Mouse (Mus musculus): ENCODE results near the gene Gdf15. TPM values are rescaled to one million over a fixed set of nuclear protein-coding genes. Genes with fewer than 3 reads are reported as not detected.
A peak's percentile ranks its signal among the peaks of the same experiment; 100 is the strongest.
"Not testable (repeated sequence)": the region's sequence is repeated elsewhere in the genome, so short reads cannot be mapped to it uniquely, and the experiment has no call there.

Gdf15 gene
- polyA plus RNA-seq, 1 experiment from 2014 or later: 4.3 TPM

GRCm38 (mm10) chr8:70596775-70597416, 35.4 kb downstream of the Gdf15 start:
- Histone ChIP-seq H3K9me3 (replicated peaks) (no peaks in the 10 kb centered on the region), H3K27me3 (no peaks in the 10 kb centered on the region), H3K9ac (no peak overlapping the region), H3K4me1 (replicated peaks) (peaks cover 98% of the 10 kb centered on the region), H3K36me3 (replicated peaks) (peaks cover 34% of the 10 kb centered on the region), H3K27ac (replicated peaks) (no peak overlapping the region), H3K4me2 (no peak overlapping the region), H3K4me3 (replicated peaks) (no peak overlapping the region)
- WGBS (ENCODE audit: insufficient replicate concordance): 80% methylated on average over 17 of the region's 17 CpGs
- ATAC-seq (ENCODE audit: insufficient read depth): no peak

DNA sequence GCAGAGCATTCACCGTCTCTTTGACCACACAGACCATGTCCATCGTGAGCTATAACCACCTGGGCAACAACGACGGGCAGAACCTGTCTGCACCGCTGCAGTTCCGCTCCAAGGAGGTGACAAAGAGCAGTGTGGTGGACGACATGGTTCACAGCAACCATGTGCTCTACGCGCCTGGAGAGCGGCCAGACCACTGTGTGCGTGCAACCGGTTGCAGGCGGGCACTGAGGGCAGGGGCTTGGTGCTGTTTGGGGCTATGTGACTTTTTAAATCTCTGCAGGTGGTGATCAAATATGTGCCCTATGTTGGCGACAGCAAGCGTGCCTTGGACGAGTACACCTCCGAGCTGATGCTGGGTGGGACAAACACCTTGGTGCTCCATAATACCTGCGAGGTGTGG, 36.0 kb downstream of the Gdf15 start:
- H3K4me2 ChIP-seq: no peak overlapping the region; the same call in 1 of the 2 replicates
- no peak overlapping the region for H3K4me3 ChIP-seq (replicated peaks)
- WGBS (ENCODE audit: insufficient replicate concordance): 85% methylated on average over 18 of the region's 18 CpGs
- H3K9me3 ChIP-seq (replicated peaks): no peaks in the 10 kb centered on the region
- H3K27me3 ChIP-seq: no peaks in the 10 kb centered on the region
- ATAC-seq (ENCODE audit: insufficient read depth): no peak
- peaks cover 94% of the 10 kb centered on the region for H3K4me1 ChIP-seq (replicated peaks)
- no peak overlapping the region for H3K27ac ChIP-seq (replicated peaks)
- peaks cover 41% of the 10 kb centered on the region for H3K36me3 ChIP-seq (replicated peaks)
- no peak overlapping the region for H3K9ac ChIP-seq

GRCm38 (mm10) chr8:70595811-70596210, 36.4 kb downstream of the Gdf15 start:
- H3K9me3 ChIP-seq (replicated peaks): no peaks in the 10 kb centered on the region

GRCm38 (mm10) chr8:70594621-70595564, 37.4 kb downstream of the Gdf15 start:
- WGBS (ENCODE audit: insufficient replicate concordance): 12% methylated on average over 82 of the region's 82 CpGs
- no peaks in the 10 kb centered on the region for H3K27me3 ChIP-seq
- peak overlapping the region; percentile 99 for H3K4me2 ChIP-seq
- H3K4me1 ChIP-seq (replicated peaks): peaks cover 81% of the 10 kb centered on the region
- no peaks in the 10 kb centered on the region for H3K9me3 ChIP-seq (replicated peaks)
- peak overlapping the region; percentile 65 for H3K4me3 ChIP-seq (replicated peaks)
- H3K9ac ChIP-seq: peak overlapping the region; percentile 60
- H3K36me3 ChIP-seq (replicated peaks): peaks cover 53% of the 10 kb centered on the region
- peak overlapping the region; percentile 76 for H3K27ac ChIP-seq (replicated peaks)
- peak; percentile 4; the same call in 1 of the 2 replicates for ATAC-seq (ENCODE audit: insufficient read depth)

More at GRCm38 (mm10) chr8:70595811-70596210, 36.4 kb downstream of the Gdf15 start:
- WGBS (ENCODE audit: insufficient replicate concordance): 86% methylated on average over 12 of the region's 12 CpGs
- H3K27ac ChIP-seq (replicated peaks): no peak overlapping the region
- H3K27me3 ChIP-seq: no peaks in the 10 kb centered on the region
- H3K4me1 ChIP-seq (replicated peaks): peaks cover 90% of the 10 kb centered on the region
- peaks cover 44% of the 10 kb centered on the region for H3K36me3 ChIP-seq (replicated peaks)
- no peak overlapping the region for H3K9ac ChIP-seq
- ATAC-seq (ENCODE audit: insufficient read depth): no peak
- H3K4me3 ChIP-seq (replicated peaks): no peak overlapping the region
- H3K4me2 ChIP-seq: peak overlapping the region; percentile 99; the same call in 1 of the 2 replicates

DNA sequence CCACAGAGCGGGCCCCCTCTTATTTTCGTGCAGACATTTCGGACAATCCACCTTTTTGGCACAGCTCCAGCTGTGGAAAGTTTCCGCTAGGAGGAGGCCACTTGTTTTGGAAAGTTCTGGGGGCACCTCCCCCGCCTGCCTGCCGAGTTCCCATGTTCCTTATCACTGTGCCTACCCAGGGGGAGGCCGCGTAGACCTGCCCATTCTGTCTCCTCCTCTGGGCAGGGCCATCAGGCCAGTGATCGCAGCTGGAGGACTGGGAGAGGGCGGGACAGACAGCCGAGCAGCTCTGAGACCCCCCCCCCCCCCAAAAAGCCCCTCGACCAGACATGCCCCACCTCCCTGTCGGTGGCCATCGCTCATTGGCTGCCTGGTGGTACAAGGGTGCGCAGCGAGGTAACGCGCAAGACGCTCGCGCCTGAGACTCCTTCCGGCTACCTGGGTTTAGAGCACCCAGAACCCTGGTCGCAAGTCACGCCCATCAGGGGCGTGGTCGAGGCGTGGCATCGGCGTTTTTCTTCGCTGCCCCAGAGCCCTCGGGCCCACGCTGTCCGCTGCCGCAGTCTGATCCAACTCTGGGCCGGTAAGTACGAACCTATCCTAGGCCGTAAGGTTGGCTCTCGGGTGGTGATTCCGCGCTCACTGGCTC, 38.2 kb downstream of the Gdf15 start, which contains the start of gene Isyna1:
Gene Isyna1, plus strand, starts transcription at position 413 of the 649 bp plus-strand sequence.
- under 1% methylated on average over 40 of the region's 40 CpGs for WGBS (ENCODE audit: insufficient replicate concordance)
- Histone ChIP-seq H3K27me3 (no peaks in the 10 kb centered on the region), H3K4me1 (replicated peaks) (peaks cover 73% of the 10 kb centered on the region), H3K27ac (replicated peaks) (peak within 1 kb of the TSS; percentile 76), H3K36me3 (replicated peaks) (peaks cover 57% of the 10 kb centered on the region), H3K4me2 (peak within 1 kb of the TSS; percentile 99), H3K9ac (peak within 1 kb of the TSS; percentile 60), H3K4me3 (replicated peaks) (peak within 1 kb of the TSS; percentile 65), H3K9me3 (replicated peaks) (no peaks in the 10 kb centered on the region)
- ATAC-seq (ENCODE audit: insufficient read depth): peak; percentile 86

DNA sequence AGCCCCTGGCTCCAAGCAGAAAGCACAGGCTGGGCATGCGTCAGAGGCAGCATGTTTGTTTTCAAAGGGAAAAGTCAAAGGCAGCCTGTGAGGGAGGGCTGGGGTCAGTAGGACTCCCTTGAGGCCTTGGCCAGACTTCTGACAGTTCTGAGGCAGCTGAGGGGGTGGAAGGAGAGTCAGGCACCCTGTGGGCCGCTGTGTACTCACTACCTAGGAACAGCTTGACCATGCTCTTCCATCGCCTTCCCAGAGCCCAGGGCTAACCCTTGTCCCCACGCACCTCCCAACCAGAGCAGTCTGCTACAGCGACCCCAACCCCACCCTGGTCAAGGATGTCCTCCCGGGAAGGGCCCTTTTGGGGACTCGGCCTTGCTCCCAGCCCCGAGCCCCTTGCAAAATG, 39.1 kb downstream of the Gdf15 start:
- 70% methylated on average over 8 of the region's 8 CpGs for WGBS (ENCODE audit: insufficient replicate concordance)
- no peaks in the 10 kb centered on the region for H3K9me3 ChIP-seq (replicated peaks)
- peak overlapping the region; percentile 76 for H3K27ac ChIP-seq (replicated peaks)
- H3K4me2 ChIP-seq: peak overlapping the region; percentile 99
- no peak for ATAC-seq (ENCODE audit: insufficient read depth)
- no peaks in the 10 kb centered on the region for H3K27me3 ChIP-seq
- peaks cover 57% of the 10 kb centered on the region for H3K36me3 ChIP-seq (replicated peaks)
- no peak overlapping the region for H3K4me3 ChIP-seq (replicated peaks)
- H3K9ac ChIP-seq: no peak overlapping the region
- H3K4me1 ChIP-seq (replicated peaks): peaks cover 64% of the 10 kb centered on the region

- WGBS (ENCODE audit: insufficient replicate concordance): 89% methylated on average over 12 of the region's 12 CpGs
- no peaks in the 10 kb centered on the region for H3K9me3 ChIP-seq (replicated peaks)
- H3K4me1 ChIP-seq (replicated peaks): peaks cover 49% of the 10 kb centered on the region
- H3K4me3 ChIP-seq (replicated peaks): no peak overlapping the region
- no peak overlapping the region for H3K9ac ChIP-seq
- peaks cover 66% of the 10 kb centered on the region for H3K36me3 ChIP-seq (replicated peaks)
- no peaks in the 10 kb centered on the region for H3K27me3 ChIP-seq
- no peak for ATAC-seq (ENCODE audit: insufficient read depth)
- H3K27ac ChIP-seq (replicated peaks): 0 out of 2 replicates have a peak overlapping the region, but pooled peaks have one; percentile 14
- H3K4me2 ChIP-seq: no peak overlapping the region
Observed at GRCm38 (mm10) chr8:70591569-70591968, 40.7 kb downstream of the Gdf15 start.

- Histone ChIP-seq H3K36me3 (replicated peaks) (peaks cover 89% of the 10 kb centered on the region), H3K4me1 (replicated peaks) (peaks cover 13% of the 10 kb centered on the region)
- ATAC-seq (ENCODE audit: insufficient read depth); H3K9me3 ChIP-seq (replicated peaks); H3K4me3 ChIP-seq (replicated peaks); H3K27me3 ChIP-seq; H3K27ac ChIP-seq (replicated peaks); H3K9ac ChIP-seq; H3K4me2 ChIP-seq: not testable (repeated sequence)
- WGBS (ENCODE audit: insufficient replicate concordance): 72% methylated on average over 4 of the region's 4 CpGs
Observed at GRCm38 (mm10) chr8:70587955-70588354, 44.3 kb downstream of the Gdf15 start.

DNA sequence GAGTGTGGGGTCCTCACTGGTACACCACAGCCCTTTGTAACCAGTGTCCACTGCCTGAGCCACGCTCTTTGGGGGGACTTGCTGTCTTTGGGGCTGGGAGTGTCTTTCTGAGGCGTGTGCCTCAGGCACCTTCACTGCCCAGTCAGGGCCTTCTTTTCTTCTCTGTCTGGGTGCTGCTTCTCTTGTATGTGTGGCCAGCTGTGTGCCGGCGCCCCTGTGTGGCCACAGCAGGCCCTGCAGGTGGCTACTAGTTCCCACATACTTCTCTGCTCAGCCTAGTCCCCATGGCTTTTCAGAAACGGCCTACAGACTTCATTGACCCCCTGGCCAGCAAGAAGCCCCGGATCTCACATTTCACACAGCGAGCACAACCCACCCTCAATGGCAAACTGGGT, 47.0 kb downstream of the Gdf15 start:
- Histone ChIP-seq H3K4me2 (no peak overlapping the region), H3K27me3 (no peaks in the 10 kb centered on the region), H3K4me1 (replicated peaks) (no peaks in the 10 kb centered on the region), H3K9me3 (replicated peaks) (no peaks in the 10 kb centered on the region), H3K4me3 (replicated peaks) (no peak overlapping the region), H3K9ac (no peak overlapping the region), H3K36me3 (replicated peaks) (peaks cover 94% of the 10 kb centered on the region), H3K27ac (replicated peaks) (no peak overlapping the region)
- 39% methylated on average over 7 of the region's 7 CpGs for WGBS (ENCODE audit: insufficient replicate concordance)
- peak; percentile 33 for ATAC-seq (ENCODE audit: insufficient read depth)

DNA sequence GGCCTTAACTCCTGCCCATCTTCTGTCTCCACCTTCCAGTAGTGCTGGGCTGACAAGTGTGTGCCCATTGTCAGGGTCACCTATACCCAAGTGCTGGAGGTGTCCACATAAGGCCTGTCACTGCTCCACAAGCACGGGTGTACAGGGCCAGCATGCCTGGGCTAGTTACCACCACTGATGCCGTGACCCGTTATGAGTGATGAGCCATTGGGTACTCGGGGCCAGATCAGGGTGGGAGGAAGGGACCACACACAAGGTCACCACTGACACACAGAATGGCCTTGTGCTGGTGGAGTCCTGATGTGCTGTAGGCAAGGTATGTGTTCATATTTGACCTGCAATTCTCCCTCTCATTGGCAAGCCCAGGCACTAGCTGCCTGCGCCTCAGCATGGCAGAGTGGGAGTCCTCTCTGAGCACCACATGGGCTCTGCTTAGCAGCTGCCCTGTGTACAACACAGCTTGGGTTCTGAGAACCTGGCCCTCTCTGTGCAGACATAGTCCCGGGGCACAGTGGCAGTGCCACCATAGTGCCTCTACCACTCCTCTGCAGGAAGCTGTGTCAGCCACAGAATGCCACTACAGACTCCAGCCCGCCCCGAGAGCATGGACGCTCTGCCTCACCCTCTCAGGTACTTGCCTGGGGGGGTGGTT, 47.5 kb downstream of the Gdf15 start:
- Histone ChIP-seq H3K9ac (no peak overlapping the region), H3K9me3 (replicated peaks) (no peaks in the 10 kb centered on the region), H3K36me3 (replicated peaks) (peaks cover 94% of the 10 kb centered on the region), H3K4me1 (replicated peaks) (no peaks in the 10 kb centered on the region), H3K4me3 (replicated peaks) (no peak overlapping the region), H3K27ac (replicated peaks) (no peak overlapping the region), H3K4me2 (no peak overlapping the region), H3K27me3 (no peaks in the 10 kb centered on the region)
- peak; percentile 21; the same call in 1 of the 2 replicates for ATAC-seq (ENCODE audit: insufficient read depth)
- 80% methylated on average over 9 of the region's 9 CpGs for WGBS (ENCODE audit: insufficient replicate concordance)
